Mouse (Mus musculus) CH12.LX (cell line): ENCODE data around the gene Nek6.

Experiments used
- CTCF ChIP-seq, 2 experiments: IDR thresholded peaks in 1 of 2; conservative IDR thresholded peaks in 1 of 2; 2 replicates each; pipeline ENCODE4 v1.5.1; 2011 to 2012; ENCODE audit warnings: low read depth in 2 of 2, low read length in 2 of 2, improper control_type of control experiment in 1 of 2, inconsistent platforms in 1 of 2, mild to moderate bottlenecking in 1 of 2, moderate library complexity in 1 of 2
- HCFC1 ChIP-seq: IDR thresholded peaks from 2 replicates; pipeline ENCODE4 v1.6.1; 2012; ENCODE audit warnings: low read depth, mild to moderate bottlenecking, inconsistent platforms, low read length, improper control_type of control experiment
- KAT2A ChIP-seq: IDR thresholded peaks from 2 replicates; pipeline ENCODE4 v1.6.1; 2012; ENCODE audit warnings: low read length, improper control_type of control experiment, inconsistent platforms; ENCODE audit not compliant: insufficient replicate concordance
- MAZ ChIP-seq: IDR thresholded peaks from 2 replicates; pipeline ENCODE4 v1.6.1; 2012; ENCODE audit warnings: low read depth, mild to moderate bottlenecking, inconsistent platforms, low read length, improper control_type of control experiment, moderate library complexity
- ZKSCAN1 ChIP-seq: IDR thresholded peaks from 2 replicates; pipeline ENCODE4 v1.6.1; 2012; ENCODE audit warnings: low read depth, inconsistent platforms, low read length, improper control_type of control experiment, borderline replicate concordance

DNA sequence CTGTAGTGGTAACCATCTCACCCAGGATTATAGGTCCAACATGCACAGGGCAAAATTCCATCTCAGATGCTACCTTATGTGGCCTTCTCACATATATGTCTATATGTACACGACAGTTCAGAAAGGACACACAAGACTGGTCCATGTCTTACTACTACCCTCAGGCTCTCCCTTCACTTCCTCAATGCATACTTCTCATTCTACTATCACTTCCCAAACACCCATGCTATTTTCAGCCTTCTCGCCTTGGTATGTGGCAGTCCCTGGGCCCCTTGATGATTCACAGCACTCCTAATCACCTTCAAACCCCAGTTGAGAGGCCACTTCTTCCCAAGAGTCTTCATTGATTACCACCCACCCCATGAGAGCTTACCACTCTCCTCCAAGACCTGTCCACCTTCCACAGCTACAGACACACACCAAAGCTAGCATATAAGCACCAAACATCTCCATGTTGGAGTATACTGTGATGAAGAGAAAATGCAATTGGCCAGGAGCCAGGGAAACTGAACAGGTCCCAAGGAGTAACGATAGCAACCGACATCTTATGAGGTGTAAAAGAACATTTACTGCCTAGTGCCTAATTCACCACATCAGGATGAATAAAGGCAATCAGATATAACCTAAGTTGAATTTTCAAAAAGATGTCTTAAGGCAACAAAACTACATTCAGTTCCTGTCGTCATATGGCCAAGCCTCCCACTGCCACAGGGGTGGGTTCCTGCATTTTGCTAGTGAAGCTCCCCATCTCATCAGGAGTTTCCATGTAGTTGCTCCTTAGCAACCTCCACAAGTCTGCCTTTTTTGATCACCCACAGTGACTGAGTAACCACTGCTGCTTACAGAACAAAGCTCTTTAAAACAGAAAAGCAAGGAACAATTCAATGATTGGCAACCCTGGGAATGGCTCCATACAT is 105.8 kb downstream of the Nek6 start:
- TF ChIP-seq CTCF (conservative IDR thresholded peaks at IDR 0.05 in 1 of 2, IDR thresholded peaks at IDR 0.05 in 1 of 2; ENCODE audit: low read depth in 2 of 2, low read length in 2 of 2) (no peak), MAZ (no peak), KAT2A (no peak), ZKSCAN1 (no peak), HCFC1 (no peak)
